Mouse (Mus musculus) kidney, postnatal 14 days (tissue): ENCODE measurements around the gene Sox10.

Source experiments
- DNase-seq: peaks from one replicate; pipeline ENCODE4 v3.0.0; 2022; ENCODE audit warnings: mixed read lengths

Gene Sox10

GRCm38 (mm10) chr15:79119491-79119890 lies 45.5 kb downstream of the Sox10 start:
- DNase-seq: no peak

GRCm38 (mm10) chr15:79115276-79115675 lies 49.8 kb downstream of the Sox10 start:
- DNase-seq: peak; percentile 53

- DNase-seq: peak; percentile 65
Observed at GRCm38 (mm10) chr15:79111774-79112173, 53.3 kb downstream of the Sox10 start.

- DNase-seq: no peak
Observed at GRCm38 (mm10) chr15:79110528-79110927, 54.5 kb downstream of the Sox10 start.

GRCm38 (mm10) chr15:79110031-79110430 lies 55.0 kb downstream of the Sox10 start:
- DNase-seq: no peak

- DNase-seq: no peak
Observed at GRCm38 (mm10) chr15:79109321-79109934, 55.6 kb downstream of the Sox10 start.

- DNase-seq: peak; percentile 88
Observed at GRCm38 (mm10) chr15:79108421-79109320, 56.4 kb downstream of the Sox10 start, which contains the start of gene Micall1. Micall1 (plus strand) TSS chr15:79108898.

- no peak for DNase-seq
Observed at GRCm38 (mm10) chr15:79107966-79108365, 57.1 kb downstream of the Sox10 start.

GRCm38 (mm10) chr15:79105804-79106203 lies 59.2 kb downstream of the Sox10 start:
- no peak for DNase-seq
